Mouse (Mus musculus) testis, adult 2 months (tissue): ENCODE data around the gene Abcb9.

ENCODE experiments used
- CTCF ChIP-seq: fragments of 200-500 bp; IDR thresholded peaks from 2 replicates; pipeline ENCODE4 v1.5.1; 2012; ENCODE audit warnings: low read depth, mild to moderate bottlenecking, inconsistent platforms, low read length, moderate library complexity; ENCODE audit not compliant: control insufficient read depth, insufficient read depth, insufficient replicate concordance
- POLR2A ChIP-seq: fragments of 200-500 bp; IDR thresholded peaks from 2 replicates; pipeline ENCODE4 v1.6.1; 2012; ENCODE audit warnings: low read depth, mild to moderate bottlenecking, inconsistent platforms, low read length, moderate library complexity; ENCODE audit not compliant: control insufficient read depth

DNA sequence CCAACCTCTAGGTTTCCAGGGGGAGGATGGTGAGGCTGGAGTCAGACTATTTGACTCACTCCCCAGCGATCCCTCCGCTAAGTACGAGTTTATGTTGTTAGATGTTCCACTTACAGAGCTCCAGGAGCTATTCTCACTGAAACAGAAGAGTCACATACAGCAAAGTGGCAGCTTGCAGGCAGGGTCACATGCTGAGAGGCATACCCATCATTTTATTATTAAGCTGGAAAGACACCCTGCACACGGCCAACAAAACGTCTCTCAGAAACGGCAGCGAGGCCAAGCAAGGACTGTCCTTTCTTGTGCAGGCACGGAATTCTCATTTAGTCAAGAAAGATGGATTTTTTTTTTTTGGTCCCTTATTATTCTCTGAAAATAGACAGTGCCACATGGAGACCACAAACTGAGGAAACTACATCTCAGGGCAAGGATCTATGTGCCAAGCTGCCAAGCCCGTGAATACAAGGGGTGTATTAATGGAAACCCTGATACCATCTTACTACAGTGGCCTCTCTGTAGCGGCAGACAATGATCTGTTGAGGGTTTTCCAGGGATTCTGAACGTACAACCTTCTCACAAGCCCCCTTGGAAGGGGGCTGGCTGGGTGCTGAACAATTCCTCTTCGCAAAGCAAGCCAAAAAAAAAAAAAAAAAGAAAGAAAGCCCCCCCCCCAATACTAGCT is 65.1 kb downstream of the Abcb9 start:
- TF ChIP-seq CTCF, result no peak
- TF ChIP-seq POLR2A, result no peak
